Mouse (Mus musculus): ENCODE measurements at regions not wholly inside any gene's neighbourhood (a gene's known extent, or its start where the extent isn't known, plus 50 kb on each side); places are given as distances from the start of the nearest gene placed in this dataset.
"Not testable (repeated sequence)": the region's sequence is repeated elsewhere in the genome, so short reads cannot be mapped to it uniquely, and the experiment has no call there.

DNA sequence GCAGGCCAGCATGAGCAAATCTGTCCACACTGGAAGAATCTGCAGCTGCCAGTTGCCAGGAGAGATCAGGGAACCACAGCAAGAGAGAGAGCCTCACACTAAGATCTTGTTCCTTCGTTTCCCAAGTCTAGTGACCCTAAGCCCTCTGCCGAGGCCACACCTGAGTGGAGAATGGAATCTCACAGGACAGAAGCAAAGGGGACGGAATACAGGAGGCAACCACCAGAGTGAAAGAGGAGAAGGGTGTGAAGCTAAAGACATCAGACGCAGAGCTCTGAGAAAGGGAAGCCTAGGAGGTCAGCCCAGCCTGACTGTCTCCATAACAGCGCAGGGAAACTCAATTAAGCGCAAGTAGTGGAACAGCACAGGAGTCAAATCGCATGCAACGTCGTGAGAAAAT is 75.0 kb downstream of the Suds3 start:
- H3K4me3 ChIP-seq: no peak overlapping the region
- no peak for ATAC-seq
- H3K9ac ChIP-seq: no peak overlapping the region

DNA sequence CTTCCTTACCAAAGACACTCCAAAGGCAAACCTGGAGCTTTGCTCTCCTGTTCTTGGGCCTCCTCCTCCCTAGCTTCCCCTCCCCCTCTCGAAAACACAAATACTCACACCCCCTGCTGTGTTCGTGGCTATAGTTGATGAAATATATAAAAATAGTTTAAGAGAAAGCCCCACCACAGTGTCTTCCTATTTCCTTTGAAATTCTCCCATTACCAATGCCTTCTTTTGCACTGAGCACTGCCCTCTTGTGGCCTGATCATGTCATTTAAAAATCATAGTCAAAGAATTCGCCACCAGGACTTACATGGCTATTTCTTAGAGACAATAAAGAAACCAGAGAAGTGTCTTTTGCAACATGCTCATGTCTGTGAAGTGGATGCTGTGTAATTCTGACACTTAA is 78.7 kb downstream of the Suds3 start:
- ATAC-seq: no peak
- Histone ChIP-seq H3K9me3 (replicated peaks) (peaks cover 5% of the 10 kb centered on the region; the same call in 1 of the 2 replicates), H3K9ac (no peak overlapping the region), H3K4me1 (no peaks in the 10 kb centered on the region), H3K27ac (no peak overlapping the region), H3K4me3 (no peak overlapping the region), H3K4me2 (no peak overlapping the region), H3K27me3 (replicated peaks) (no peaks in the 10 kb centered on the region), H3K36me3 (no peaks in the 10 kb centered on the region)
- WGBS (ENCODE audit: insufficient replicate concordance): 21% methylated on average over 3 of the region's 3 CpGs

More for the DNA sequence above, 75.0 kb downstream of the Suds3 start:
- Histone ChIP-seq H3K36me3 (no peaks in the 10 kb centered on the region), H3K4me1 (no peaks in the 10 kb centered on the region), H3K9me3 (replicated peaks) (no peaks in the 10 kb centered on the region; the same call in 1 of the 2 replicates), H3K4me2 (no peak overlapping the region), H3K27me3 (replicated peaks) (no peaks in the 10 kb centered on the region), H3K27ac (no peak overlapping the region)
- 61% methylated on average over 9 of the region's 9 CpGs for WGBS (ENCODE audit: insufficient replicate concordance)

DNA sequence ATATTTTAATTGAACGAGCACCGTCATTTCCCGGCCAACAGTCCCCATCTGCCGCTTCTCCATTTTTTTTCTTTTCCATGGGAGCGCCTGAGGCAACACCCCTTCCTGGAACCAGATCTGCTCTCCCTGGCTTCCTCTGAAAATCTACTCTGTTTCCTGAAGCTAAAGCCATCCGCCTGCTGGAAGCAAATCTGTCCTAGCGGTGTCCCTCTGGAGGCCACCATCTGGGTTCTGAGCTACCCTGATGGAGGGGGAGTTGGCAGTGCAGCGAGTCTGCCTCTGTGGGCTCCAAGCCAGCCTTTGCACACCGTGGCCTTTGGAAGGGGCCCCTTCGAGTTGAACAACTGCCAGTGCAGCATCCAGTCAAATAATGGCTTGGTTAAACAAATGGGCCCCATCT is 83.8 kb downstream of the Suds3 start:
- ATAC-seq: no peak
- H3K4me3 ChIP-seq: no peak overlapping the region

DNA sequence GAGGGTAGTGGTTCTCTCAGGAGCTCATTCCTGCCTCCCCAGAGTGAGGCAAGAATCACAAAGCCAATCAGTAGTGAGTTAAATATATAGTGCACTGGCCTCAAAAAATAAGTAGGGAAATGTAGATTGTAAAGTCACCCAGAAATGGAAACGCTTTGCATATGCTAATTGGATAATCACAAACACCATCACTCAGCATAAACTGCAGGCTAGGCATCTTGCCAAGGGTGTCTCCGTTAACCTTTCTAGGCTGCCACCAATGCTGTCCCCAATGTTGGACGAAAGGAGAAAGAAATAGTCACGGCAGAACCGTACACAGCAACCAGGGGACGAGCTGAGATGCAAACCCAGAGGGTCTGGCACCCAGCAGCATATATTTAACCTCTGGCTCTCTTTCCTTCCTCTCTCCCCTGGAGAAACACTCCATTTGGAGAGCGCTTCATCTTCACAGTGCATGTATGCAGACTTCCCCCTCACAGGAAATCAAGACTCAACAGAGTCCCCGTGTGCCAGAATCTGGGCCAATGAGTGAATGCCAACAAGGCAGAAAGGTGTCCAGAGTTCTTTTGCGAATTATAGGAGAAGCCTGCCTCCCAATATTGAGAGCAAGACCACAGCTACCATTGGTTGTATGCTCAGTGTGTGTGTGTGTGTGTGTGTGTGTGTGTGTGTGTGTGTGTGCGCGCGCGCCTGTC is 90.1 kb downstream of the Suds3 start:
- no peak overlapping the region for H3K4me2 ChIP-seq
- H3K27me3 ChIP-seq (replicated peaks): no peaks in the 10 kb centered on the region
- H3K4me3 ChIP-seq: no peak overlapping the region
- peaks cover 13% of the 10 kb centered on the region for H3K9me3 ChIP-seq (replicated peaks)
- no peak for ATAC-seq
- H3K4me1 ChIP-seq: no peaks in the 10 kb centered on the region
- H3K27ac ChIP-seq: no peak overlapping the region
- no peaks in the 10 kb centered on the region for H3K36me3 ChIP-seq
- whole genome bisulfite sequencing (ENCODE audit: insufficient replicate concordance): 74% methylated on average over 13 of the region's 13 CpGs
- H3K9ac ChIP-seq: no peak overlapping the region

More for the DNA sequence above, 83.8 kb downstream of the Suds3 start:
- H3K27ac ChIP-seq: no peak overlapping the region
- 62% methylated on average over 10 of the region's 10 CpGs for WGBS (ENCODE audit: insufficient replicate concordance)
- H3K9ac ChIP-seq: no peak overlapping the region
- H3K9me3 ChIP-seq (replicated peaks): peaks cover 5% of the 10 kb centered on the region; the same call in 1 of the 2 replicates
- H3K27me3 ChIP-seq (replicated peaks): no peaks in the 10 kb centered on the region
- H3K36me3 ChIP-seq: no peaks in the 10 kb centered on the region
- no peak overlapping the region for H3K4me2 ChIP-seq
- no peaks in the 10 kb centered on the region for H3K4me1 ChIP-seq

DNA sequence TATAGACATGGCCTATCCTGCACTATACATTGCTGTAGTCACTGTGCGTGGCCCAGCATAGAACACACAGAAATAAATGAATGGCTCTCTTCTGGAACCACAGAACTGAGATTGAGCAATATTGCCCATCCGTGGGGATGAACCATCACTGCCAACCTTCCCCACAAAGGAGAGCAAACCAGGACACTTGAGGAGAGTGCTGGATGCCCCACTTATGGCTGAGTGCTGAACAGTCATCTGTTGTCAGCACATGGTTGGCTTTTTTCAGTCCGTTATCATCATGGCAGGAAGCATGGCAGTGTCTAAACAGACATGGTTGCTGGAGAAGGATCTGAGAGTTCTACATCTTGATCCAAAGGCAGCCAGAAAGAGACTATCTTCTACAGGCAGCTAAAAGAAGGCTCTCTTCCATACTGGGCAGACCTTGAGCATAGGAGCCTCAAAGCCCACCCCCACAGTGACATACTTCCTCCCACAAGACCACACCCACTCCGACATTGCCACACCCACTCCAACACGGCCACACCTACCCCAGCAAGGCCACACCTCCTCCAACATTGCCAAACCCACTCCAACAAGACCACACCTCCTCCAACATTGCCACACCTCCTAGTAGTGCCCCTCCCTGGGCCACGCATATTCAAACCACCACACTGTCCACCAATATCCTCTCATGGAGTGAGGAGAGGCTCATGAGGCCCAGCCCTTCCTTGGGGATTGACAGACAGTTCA is 97.3 kb downstream of the Suds3 start:
- Histone ChIP-seq H3K4me2 (no peak overlapping the region), H3K27me3 (replicated peaks) (no peaks in the 10 kb centered on the region), H3K4me3 (no peak overlapping the region), H3K9me3 (replicated peaks) (peaks cover 25% of the 10 kb centered on the region; the same call in 1 of the 2 replicates), H3K9ac (no peak overlapping the region), H3K36me3 (no peaks in the 10 kb centered on the region), H3K4me1 (no peaks in the 10 kb centered on the region), H3K27ac (no peak overlapping the region)
- 51% methylated on average over 6 of the region's 6 CpGs for WGBS (ENCODE audit: insufficient replicate concordance)
- no peak for ATAC-seq

DNA sequence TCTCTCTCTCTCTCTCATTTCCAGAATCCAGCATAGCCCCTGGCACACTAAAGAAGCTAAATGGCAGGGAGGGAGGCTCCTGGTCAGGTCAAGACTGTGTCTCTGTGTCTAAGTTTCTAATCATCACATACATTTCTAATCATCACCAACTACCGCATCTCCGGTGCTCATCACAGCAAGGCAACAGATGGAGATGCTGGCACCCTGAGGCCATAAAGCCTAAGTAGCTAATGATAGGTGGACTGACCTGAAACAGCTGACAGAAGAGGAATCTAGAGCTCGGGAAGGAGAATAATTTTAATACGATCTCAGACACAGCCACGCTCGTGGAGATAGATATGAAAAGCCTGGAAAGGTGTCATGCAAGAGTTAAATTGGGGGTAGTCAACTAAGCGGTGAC is 104.8 kb downstream of the Suds3 start:
- Histone ChIP-seq H3K4me2 (no peak overlapping the region), H3K27me3 (replicated peaks) (no peaks in the 10 kb centered on the region), H3K9ac (no peak overlapping the region), H3K36me3 (no peaks in the 10 kb centered on the region), H3K4me3 (no peak overlapping the region), H3K4me1 (no peaks in the 10 kb centered on the region), H3K27ac (no peak overlapping the region), H3K9me3 (replicated peaks) (peaks cover 10% of the 10 kb centered on the region; the same call in 1 of the 2 replicates)
- no peak for ATAC-seq
- WGBS (ENCODE audit: insufficient replicate concordance): 80% methylated on average over 7 of the region's 7 CpGs

DNA sequence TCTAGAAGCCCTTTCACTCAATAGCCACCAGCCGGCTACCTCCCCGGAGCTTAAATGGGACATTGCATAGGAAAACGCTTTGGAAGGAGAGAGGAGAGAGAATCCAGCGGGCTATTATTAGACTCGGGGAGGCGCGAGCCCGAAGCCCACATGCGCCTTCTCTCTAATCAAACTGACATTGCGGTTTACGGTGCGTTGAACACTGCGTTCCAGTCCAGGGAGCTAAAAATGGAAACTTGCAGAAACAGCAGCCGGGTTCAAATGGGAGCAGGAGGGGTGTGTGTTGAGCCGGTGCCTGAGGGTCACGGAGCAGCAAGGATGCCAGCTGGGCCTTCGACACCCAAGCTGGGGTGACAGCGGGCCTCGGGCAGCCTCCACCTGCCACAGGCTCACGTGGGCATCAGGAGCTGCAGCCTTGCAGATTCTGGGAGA is 115.1 kb downstream of the Suds3 start:
- no peak overlapping the region for H3K9ac ChIP-seq
- no peak overlapping the region for H3K27ac ChIP-seq
- no peaks in the 10 kb centered on the region for H3K4me1 ChIP-seq
- no peaks in the 10 kb centered on the region for H3K36me3 ChIP-seq
- no peak for ATAC-seq
- H3K4me3 ChIP-seq: no peak overlapping the region
- no peaks in the 10 kb centered on the region for H3K27me3 ChIP-seq (replicated peaks)
- peaks cover 42% of the 10 kb centered on the region for H3K9me3 ChIP-seq (replicated peaks)
- no peak overlapping the region for H3K4me2 ChIP-seq
- 77% methylated on average over 20 of the region's 20 CpGs for WGBS (ENCODE audit: insufficient replicate concordance)

DNA sequence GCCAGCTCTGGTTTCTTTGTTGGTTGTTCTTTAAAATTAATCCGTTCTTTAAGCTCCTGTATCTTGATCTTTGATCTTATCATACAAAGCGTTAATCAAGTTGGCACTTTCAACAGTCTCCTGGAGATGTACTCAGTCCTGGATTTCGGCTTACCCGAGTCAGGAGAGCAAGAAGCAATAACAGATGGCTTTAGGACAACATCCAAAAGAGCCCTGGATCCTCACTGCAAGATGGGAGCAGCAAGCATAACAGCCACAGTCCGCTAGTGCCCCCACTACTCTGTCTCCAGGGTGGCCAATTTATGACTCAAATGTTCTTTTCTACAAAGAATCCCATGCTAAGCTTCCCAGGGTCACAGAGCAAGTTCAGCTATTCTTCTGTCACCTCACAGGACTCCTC is 121.4 kb downstream of the Suds3 start:
- Histone ChIP-seq H3K9me3 (replicated peaks) (peaks cover 22% of the 10 kb centered on the region), H3K4me3 (no peak overlapping the region), H3K9ac (no peak overlapping the region), H3K27ac (no peak overlapping the region), H3K4me2 (no peak overlapping the region), H3K27me3 (replicated peaks) (no peaks in the 10 kb centered on the region), H3K36me3 (no peaks in the 10 kb centered on the region), H3K4me1 (no peaks in the 10 kb centered on the region)
- ATAC-seq: no peak
- 52% methylated on average over 5 of the region's 5 CpGs for WGBS (ENCODE audit: insufficient replicate concordance)

DNA sequence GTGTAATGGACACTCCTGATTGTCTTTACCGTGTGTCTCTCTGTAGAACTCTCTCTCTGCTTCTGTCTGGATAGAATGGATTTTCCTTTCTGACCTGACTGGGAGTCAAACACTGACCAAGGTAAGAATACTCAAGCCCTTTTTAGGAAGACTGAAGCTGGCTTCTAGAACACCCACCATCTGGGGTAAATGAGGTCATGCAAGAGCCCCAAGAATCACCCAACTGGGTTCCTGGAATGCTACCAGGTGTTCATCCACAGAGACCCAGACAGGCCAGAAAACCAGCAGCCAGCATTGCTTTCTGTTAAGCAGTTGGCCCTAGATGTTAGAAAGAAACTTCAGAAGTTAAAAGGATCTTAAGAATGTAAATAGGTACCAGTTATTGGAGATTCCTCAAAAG is 122.2 kb downstream of the Suds3 start:
- H3K9me3 ChIP-seq (replicated peaks): peaks cover 22% of the 10 kb centered on the region
- no peak overlapping the region for H3K4me3 ChIP-seq
- H3K4me2 ChIP-seq: no peak overlapping the region
- H3K27ac ChIP-seq: no peak overlapping the region
- no peak overlapping the region for H3K9ac ChIP-seq
- no peaks in the 10 kb centered on the region for H3K36me3 ChIP-seq
- no peaks in the 10 kb centered on the region for H3K27me3 ChIP-seq (replicated peaks)
- H3K4me1 ChIP-seq: no peaks in the 10 kb centered on the region
- 77% methylated on average over 1 of the region's 1 CpGs for WGBS (ENCODE audit: insufficient replicate concordance)
- no peak for ATAC-seq

DNA sequence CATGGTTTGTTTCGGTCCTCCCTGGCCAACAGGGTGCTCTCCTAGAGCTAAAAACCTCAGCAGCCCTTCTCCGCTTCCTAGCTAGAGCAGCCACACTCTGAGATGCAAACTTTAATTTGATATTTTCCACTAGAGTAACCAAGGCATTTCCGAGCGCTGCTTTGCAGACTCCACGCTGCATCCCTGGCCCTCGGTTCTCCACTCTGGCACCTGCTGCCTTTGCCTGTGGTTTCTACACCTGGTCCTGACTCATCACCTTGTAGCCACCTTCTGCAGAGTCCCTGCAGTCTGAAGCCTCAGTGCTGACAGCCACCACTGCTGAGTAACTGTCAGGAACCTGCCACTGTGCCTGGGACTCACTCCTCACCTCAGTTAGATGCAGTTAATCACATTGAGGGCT is 124.5 kb downstream of the Suds3 start:
- no peaks in the 10 kb centered on the region for H3K36me3 ChIP-seq
- no peaks in the 10 kb centered on the region for H3K27me3 ChIP-seq (replicated peaks)
- no peaks in the 10 kb centered on the region for H3K4me1 ChIP-seq
- no peak for ATAC-seq
- no peak overlapping the region for H3K4me3 ChIP-seq
- peaks cover 18% of the 10 kb centered on the region for H3K9me3 ChIP-seq (replicated peaks)
- H3K9ac ChIP-seq: no peak overlapping the region
- 75% methylated on average over 6 of the region's 6 CpGs for WGBS (ENCODE audit: insufficient replicate concordance)
- H3K4me2 ChIP-seq: no peak overlapping the region
- no peak overlapping the region for H3K27ac ChIP-seq

DNA sequence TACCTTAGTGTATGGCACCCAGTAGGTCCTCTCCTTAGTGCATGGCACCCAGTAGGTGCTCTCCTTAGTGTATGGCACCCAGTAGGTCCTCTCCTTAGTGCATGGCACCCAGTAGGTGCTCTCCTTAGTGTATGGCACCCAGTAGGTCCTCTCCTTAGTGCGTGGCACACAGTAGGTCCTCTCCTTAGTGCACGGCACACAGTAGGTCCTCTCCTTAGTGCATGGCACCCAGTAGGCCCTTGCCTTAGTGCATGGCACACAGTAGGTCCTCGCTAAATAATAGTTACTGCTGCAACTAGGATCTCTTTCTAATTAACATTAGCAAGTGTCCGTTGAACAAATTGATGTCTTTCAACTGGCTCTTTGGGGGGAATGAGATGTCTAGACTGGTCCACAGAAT is 144.4 kb downstream of the Suds3 start:
- not testable (repeated sequence) for ATAC-seq; H3K36me3 ChIP-seq; H3K4me2 ChIP-seq; H3K27me3 ChIP-seq (replicated peaks); H3K9ac ChIP-seq; H3K4me1 ChIP-seq; H3K27ac ChIP-seq; H3K4me3 ChIP-seq
- peaks cover 13% of the 10 kb centered on the region; the same call in 1 of the 2 replicates for H3K9me3 ChIP-seq (replicated peaks)
- WGBS (ENCODE audit: insufficient replicate concordance): 67% methylated on average over 4 of the region's 4 CpGs

DNA sequence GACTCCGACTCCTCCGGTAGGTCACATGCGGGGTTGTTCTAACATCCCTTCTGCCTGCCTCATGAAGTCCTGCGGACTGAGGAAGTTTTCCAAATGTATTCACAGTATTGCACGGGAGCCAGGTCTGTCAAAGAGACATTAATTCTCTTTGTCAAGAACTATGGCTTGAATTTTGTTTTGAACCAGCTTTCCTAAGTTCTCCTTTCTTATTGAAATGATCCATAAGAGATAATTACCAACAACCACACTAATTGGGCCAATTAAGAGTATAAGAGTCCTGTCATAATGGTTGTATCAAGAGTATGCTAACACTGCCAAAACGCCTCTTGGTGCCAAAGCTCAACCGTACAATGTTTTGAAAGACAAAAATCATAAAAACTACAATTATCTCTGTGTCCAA is 151.7 kb downstream of the Suds3 start:
- H3K4me1 ChIP-seq: no peaks in the 10 kb centered on the region
- no peak overlapping the region for H3K4me2 ChIP-seq
- ATAC-seq: no peak
- H3K27ac ChIP-seq: no peak overlapping the region
- H3K27me3 ChIP-seq (replicated peaks): no peaks in the 10 kb centered on the region
- no peak overlapping the region for H3K9ac ChIP-seq
- WGBS (ENCODE audit: insufficient replicate concordance): 72% methylated on average over 7 of the region's 7 CpGs
- H3K9me3 ChIP-seq (replicated peaks): peaks cover 30% of the 10 kb centered on the region
- H3K36me3 ChIP-seq: no peaks in the 10 kb centered on the region
- no peak overlapping the region for H3K4me3 ChIP-seq

Measured in liver, embryonic 12.5 days (tissue).